ENCODE assay signal across 7 mouse cellular contexts in the genomic region with DNA sequence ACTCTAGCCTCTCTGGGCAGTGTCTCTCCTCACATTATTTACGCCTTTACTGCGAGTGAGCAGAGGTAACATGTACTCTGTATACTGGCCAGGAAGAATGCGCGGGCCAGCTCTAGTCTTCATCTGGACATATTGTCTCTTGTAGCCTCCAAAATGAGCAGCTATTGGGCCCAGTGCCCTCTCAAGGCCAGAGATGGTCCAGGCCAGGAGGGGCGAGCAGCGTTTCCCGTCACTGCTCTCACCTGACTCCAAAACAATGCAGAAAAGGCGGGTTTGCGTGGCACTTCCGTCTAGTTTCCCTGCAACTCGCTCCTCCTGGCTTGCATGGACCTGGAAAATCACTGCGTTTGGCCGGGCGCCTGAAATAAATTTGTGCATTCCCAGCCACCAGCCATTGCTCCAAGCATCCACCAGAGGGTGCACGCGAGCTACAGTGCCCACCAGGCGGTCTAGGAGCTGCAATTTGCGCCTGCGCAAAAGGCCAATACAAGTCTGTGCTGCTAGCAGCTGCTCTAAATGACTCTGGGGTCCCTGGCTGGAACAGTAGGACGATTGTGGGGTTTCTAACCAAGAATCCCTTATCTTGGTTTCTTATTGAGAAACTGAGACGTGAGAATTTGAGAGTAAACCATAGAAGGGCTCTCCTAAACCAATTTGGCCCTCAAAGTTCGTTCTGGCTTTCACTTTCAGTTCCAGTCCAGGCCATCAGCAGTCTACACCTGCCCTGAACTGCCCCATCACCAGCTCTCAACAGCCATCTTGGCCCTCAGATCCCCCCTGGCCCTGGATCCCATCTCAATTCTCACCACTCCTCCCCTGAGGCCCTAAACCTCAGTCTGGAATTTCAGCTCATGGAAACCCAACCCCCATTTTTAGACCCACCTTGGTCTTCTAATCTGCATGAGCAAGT. TPM values are rescaled to one million over a fixed set of nuclear protein-coding genes. Genes with fewer than 3 reads are reported as not detected.
DNase-seq lines count a peak whose midpoint lies in the region; ATAC-seq lines count a peak whose summit lies in the region.

No protein-coding gene starts in this region.

- ATAC-seq in intestine, embryonic 15.5 days, result peak; percentile 98

- no peaks in the 10 kb centered on the region for H3K36me3 ChIP-seq in intestine, embryonic 15.5 days
- no peaks in the 10 kb centered on the region for H3K36me3 ChIP-seq in midbrain, embryonic 10.5 days

- H3K9me3 ChIP-seq in intestine, embryonic 15.5 days, result no peaks in the 10 kb centered on the region
- H3K9me3 ChIP-seq in midbrain, embryonic 10.5 days (replicated peaks), result no peaks in the 10 kb centered on the region

- H3K4me1 ChIP-seq in intestine, embryonic 15.5 days (replicated peaks), result 0 out of 2 replicates have a peak, but pooled peaks cover 3% of the 10 kb centered on the region
- peaks cover 6% of the 10 kb centered on the region for H3K4me1 ChIP-seq in midbrain, embryonic 10.5 days

- no peaks in the 10 kb centered on the region for H3K27me3 ChIP-seq in intestine, embryonic 15.5 days (replicated peaks)
- H3K27me3 ChIP-seq in midbrain, embryonic 10.5 days (ENCODE audit: low read depth, poor library complexity, severe bottlenecking), result no peaks in the 10 kb centered on the region

- H3K9ac ChIP-seq in intestine, embryonic 15.5 days, result peak overlapping the region; percentile 37

- peak overlapping the region; percentile 11; the same call in 1 of the 2 replicates for H3K4me3 ChIP-seq in intestine, embryonic 15.5 days (replicated peaks)
- H3K4me3 ChIP-seq in midbrain, embryonic 10.5 days, result 0 out of 2 replicates have a peak overlapping the region, but pooled peaks have one; percentile 23

- H3K4me2 ChIP-seq in intestine, embryonic 15.5 days (replicated peaks), result peak overlapping the region; percentile 58

- DNase-seq in adrenal gland, adult (ENCODE audit: inconsistent age in 2 of 2, low spot score in 1 of 2), result peak; percentile 97 to 99
- DNase-seq in embryo, embryonic 10.5 days (ENCODE audit: low spot score), result peak; percentile 95
- peak; percentile 89 for DNase-seq in gastrocnemius, postnatal 25 days
- DNase-seq in left cerebral cortex, postnatal 25 days (ENCODE audit: low spot score in 2 of 2), result peak; percentile 95 to 97
- peak; percentile 88 for DNase-seq in midbrain, embryonic 10.5 days (ENCODE audit: low spot score)
- DNase-seq in right cerebral cortex, postnatal 4 days, result peak; percentile 97

- 18% methylated on average over 22 of the region's 22 CpGs for WGBS in intestine, embryonic 15.5 days
- 26% methylated on average over 22 of the region's 22 CpGs for WGBS in midbrain, embryonic 10.5 days

- H3K27ac ChIP-seq in intestine, embryonic 15.5 days, result no peak overlapping the region
- H3K27ac ChIP-seq in midbrain, embryonic 10.5 days (replicated peaks), result peak overlapping the region; percentile 34

- intact Hi-C loops in left cerebral cortex, postnatal 25 days (cut with DNase I), result loop anchor here (1.0 to 5.0 kb wide), 3 partner anchors 72 to 138 kb away; no protein-coding TSS in a partner anchor

RNA-seq across cellular contexts. Expression of gene Cd34, which starts 59.0 kb away (rescaled TPM):
- total RNA-seq in gastrocnemius, postnatal 25 days (2021), result 10 to 100 TPM; 43.0 to 50.7 TPM
- polyA plus RNA-seq in intestine, embryonic 15.5 days (2015; fragmentation: Nextera tagmentation; extraction: Ambion mirVana), result 59.9 and 65.1 TPM in 2 replicates
- total RNA-seq in left cerebral cortex, postnatal 25 days (2021), result 10 to 100 TPM; 52.1 to 57.5 TPM
- 51.5 and 56.2 TPM in 2 replicates for polyA plus RNA-seq in midbrain, embryonic 10.5 days (2016; fragmentation: Nextera tagmentation; extraction: Ambion mirVana)
